Mouse (Mus musculus): ENCODE measurements around the gene Ndufa8.

GRCm38 (mm10) chr2:36075210-36075609 is 26.0 kb upstream of the Ndufa8 start:
- TF ChIP-seq SMC3 (IDR thresholded peaks at IDR 0.05; ENCODE audit: low read depth, low read length), result no peak
- no peak for TF ChIP-seq CTCF (IDR thresholded peaks at IDR 0.05 in 2 of 3, conservative IDR thresholded peaks at IDR 0.05 in 1 of 3; ENCODE audit: control insufficient read depth in 1 of 3, insufficient read depth in 1 of 3, low read depth in 2 of 3, low read length in 3 of 3, poor library complexity in 1 of 3, severe bottlenecking in 1 of 3)
- TF ChIP-seq MEF2A (IDR thresholded peaks at IDR 0.05; ENCODE audit: extremely low read depth, insufficient replicate concordance, low read depth, low read length, poor library complexity, severe bottlenecking), result no peak
